Mouse (Mus musculus) limb, embryonic 15.5 days (tissue): ENCODE results near the gene Gp1ba. TPM values are rescaled to one million over a fixed set of nuclear protein-coding genes. Genes with fewer than 3 reads are reported as not detected.
A peak's percentile ranks its signal among the peaks of the same experiment; 100 is the strongest.

Experiments
- ATAC-seq: fragments of 200-750 bp; cut with Nextera tagmentation; 2 replicates; pipeline ENCODE4 v1.8.0; 2017; ENCODE audit warnings: low read depth, moderate TSS enrichment; ENCODE audit not compliant: insufficient number of reproducible peaks, low FRiP score, low TSS enrichment
- H3K27ac ChIP-seq: fragments of 300-500 bp; sonication (generic); 2 replicates; pipeline ENCODE4 v1.5.1; 2015; ENCODE audit warnings: moderate library complexity, mild to moderate bottlenecking, inconsistent platforms
- H3K27me3 ChIP-seq: fragments of 300-500 bp; sonication (generic); 2 replicates; pipeline ENCODE4 v1.6.1; 2015; ENCODE audit warnings: inconsistent platforms
- H3K36me3 ChIP-seq: fragments of 300-500 bp; sonication (generic); 2 replicates; pipeline ENCODE4 v1.6.1; 2015; ENCODE audit warnings: inconsistent platforms
- H3K4me1 ChIP-seq: fragments of 300-500 bp; sonication (generic); 2 replicates; pipeline ENCODE4 v1.6.1; 2015; ENCODE audit warnings: inconsistent platforms
- H3K4me2 ChIP-seq: fragments of 300-500 bp; sonication (generic); 2 replicates; pipeline ENCODE4 v1.6.1; 2015; ENCODE audit warnings: mild to moderate bottlenecking, inconsistent platforms
- H3K4me3 ChIP-seq: fragments of 300-500 bp; sonication (generic); 2 replicates; pipeline ENCODE4 v1.5.1; 2015; ENCODE audit warnings: mild to moderate bottlenecking, inconsistent platforms
- H3K9ac ChIP-seq: fragments of 300-500 bp; sonication (generic); 2 replicates; pipeline ENCODE4 v1.6.1; 2015; ENCODE audit warnings: inconsistent platforms
- H3K9me3 ChIP-seq: fragments of 300-500 bp; sonication (generic); 2 replicates; pipeline ENCODE4 v1.6.1; 2016; ENCODE audit warnings: inconsistent platforms
- WGBS: fragments of 180-500 bp; shearing (Covaris S2); methylation state at CpG from one replicate; pipeline ENCODE4 v1.1.7; 2015; 5-methylcytosine and 5-hydroxymethylcytosine counted together
- polyA plus RNA-seq: library from polyadenylated mRNA; unstranded; fragments of >200 nt; fragmentation: Nextera tagmentation; extraction: Ambion mirVana; gene quantifications from 2 replicates; pipeline ENCODE4 v1.2.1, GENCODE M21; 2015

Gp1ba gene
- polyA plus RNA-seq, 1 experiment from 2014 or later = 0.26 TPM

DNA sequence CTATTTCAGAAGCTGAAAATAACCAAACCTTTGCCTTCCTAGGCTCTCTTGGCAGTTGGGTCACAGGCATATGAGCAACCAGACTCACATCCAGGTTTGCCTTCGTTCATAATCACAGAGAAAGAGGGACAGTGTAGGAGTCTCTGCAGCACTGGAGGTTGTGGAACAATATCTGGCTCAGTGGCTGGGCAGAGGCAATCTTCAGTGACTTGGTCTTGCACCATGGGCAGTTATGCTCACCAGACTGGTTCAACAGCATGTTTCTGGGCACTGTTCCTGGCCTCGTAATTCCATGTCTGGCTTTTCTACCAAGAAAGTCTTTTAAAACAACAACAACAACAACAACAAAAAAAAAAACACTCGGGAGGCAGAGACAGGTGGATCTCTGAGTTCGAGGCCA lies 3.3 kb upstream of the Gp1ba start:
- H3K27ac ChIP-seq = no peak overlapping the region
- no peak overlapping the region for H3K4me3 ChIP-seq
- 78% methylated on average over 4 of the region's 4 CpGs for WGBS
- no peak overlapping the region for H3K9ac ChIP-seq
- no peaks in the 10 kb centered on the region for H3K9me3 ChIP-seq
- no peaks in the 10 kb centered on the region for H3K27me3 ChIP-seq
- H3K4me1 ChIP-seq = no peaks in the 10 kb centered on the region
- no peaks in the 10 kb centered on the region for H3K36me3 ChIP-seq
- no peak overlapping the region for H3K4me2 ChIP-seq
- ATAC-seq = no peak

DNA sequence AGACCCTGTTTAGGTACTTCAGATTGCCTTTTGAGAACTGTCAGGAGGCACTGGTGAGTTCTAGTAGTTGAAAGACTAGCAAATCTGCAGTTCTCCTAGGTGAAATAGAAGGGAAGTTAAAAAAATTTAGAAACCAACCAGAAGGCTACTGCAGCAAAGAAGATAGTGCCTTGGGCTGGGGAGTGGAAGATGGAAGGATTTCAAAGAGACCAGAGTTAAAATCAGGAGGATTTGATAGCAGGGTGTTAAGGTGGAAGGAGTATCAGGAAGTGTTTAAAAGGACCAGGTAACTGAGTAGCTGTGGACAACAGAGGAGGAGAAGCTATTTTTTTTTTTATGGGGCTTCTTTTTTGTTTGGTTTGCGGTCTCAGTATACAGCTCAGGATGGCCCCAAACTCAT lies 1.2 kb upstream of the Gp1ba start:
- WGBS = 96% methylated on average over 1 of the region's 1 CpGs
- Histone ChIP-seq H3K36me3 (peaks cover under 1% of the 10 kb centered on the region; the same call in 1 of the 2 replicates), H3K4me1 (no peaks in the 10 kb centered on the region), H3K9ac (no peak overlapping the region), H3K27ac (no peak overlapping the region), H3K4me2 (no peak overlapping the region), H3K27me3 (no peaks in the 10 kb centered on the region), H3K4me3 (no peak overlapping the region), H3K9me3 (no peaks in the 10 kb centered on the region)
- no peak for ATAC-seq

DNA sequence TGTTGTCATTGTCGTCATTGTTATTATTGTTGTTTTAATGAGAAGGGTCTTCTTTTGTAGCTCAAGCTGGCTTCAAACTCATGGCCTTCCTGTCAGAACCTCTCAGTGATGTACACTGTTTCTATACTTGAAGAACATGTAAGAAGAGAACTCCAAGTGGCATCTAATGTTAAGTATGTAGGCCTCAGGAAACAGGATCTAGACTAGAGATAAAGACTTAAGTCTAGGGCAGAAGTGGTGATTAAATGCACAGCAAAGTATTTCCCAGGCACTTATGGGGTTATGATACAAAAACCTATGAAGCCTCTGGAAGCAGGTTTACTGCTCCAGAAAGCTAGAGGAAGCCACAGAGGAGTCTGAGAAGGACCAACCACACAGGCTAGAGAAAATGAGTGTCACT lies 629 bp upstream of the Gp1ba start:
- no peak overlapping the region for H3K27ac ChIP-seq
- 84% methylated on average over 1 of the region's 1 CpGs for WGBS
- no peak for ATAC-seq
- H3K9me3 ChIP-seq = no peaks in the 10 kb centered on the region
- H3K36me3 ChIP-seq = peaks cover 6% of the 10 kb centered on the region
- H3K27me3 ChIP-seq = no peaks in the 10 kb centered on the region
- no peak overlapping the region for H3K4me3 ChIP-seq
- no peak overlapping the region for H3K9ac ChIP-seq
- no peak overlapping the region for H3K4me2 ChIP-seq
- no peaks in the 10 kb centered on the region for H3K4me1 ChIP-seq

DNA sequence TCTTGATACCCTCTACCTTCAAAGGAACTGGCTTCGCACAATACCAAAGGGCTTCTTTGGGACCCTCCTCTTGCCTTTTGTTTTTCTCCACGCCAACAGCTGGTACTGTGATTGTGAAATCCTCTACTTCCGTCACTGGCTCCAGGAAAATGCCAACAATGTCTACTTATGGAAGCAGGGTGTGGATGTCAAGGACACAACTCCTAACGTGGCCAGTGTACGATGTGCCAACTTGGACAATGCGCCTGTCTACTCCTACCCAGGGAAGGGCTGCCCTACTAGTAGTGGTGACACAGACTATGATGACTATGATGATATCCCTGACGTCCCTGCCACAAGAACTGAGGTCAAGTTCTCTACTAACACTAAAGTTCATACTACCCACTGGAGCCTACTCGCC lies 1.1 kb downstream of the Gp1ba start:
- no peak overlapping the region for H3K4me2 ChIP-seq
- H3K27me3 ChIP-seq = no peaks in the 10 kb centered on the region
- no peak overlapping the region for H3K27ac ChIP-seq
- 82% methylated on average over 8 of the region's 8 CpGs for WGBS
- H3K4me3 ChIP-seq = no peak overlapping the region
- H3K9ac ChIP-seq = no peak overlapping the region
- H3K36me3 ChIP-seq = peaks cover 23% of the 10 kb centered on the region
- H3K4me1 ChIP-seq = no peaks in the 10 kb centered on the region
- no peak for ATAC-seq
- H3K9me3 ChIP-seq = no peaks in the 10 kb centered on the region

DNA sequence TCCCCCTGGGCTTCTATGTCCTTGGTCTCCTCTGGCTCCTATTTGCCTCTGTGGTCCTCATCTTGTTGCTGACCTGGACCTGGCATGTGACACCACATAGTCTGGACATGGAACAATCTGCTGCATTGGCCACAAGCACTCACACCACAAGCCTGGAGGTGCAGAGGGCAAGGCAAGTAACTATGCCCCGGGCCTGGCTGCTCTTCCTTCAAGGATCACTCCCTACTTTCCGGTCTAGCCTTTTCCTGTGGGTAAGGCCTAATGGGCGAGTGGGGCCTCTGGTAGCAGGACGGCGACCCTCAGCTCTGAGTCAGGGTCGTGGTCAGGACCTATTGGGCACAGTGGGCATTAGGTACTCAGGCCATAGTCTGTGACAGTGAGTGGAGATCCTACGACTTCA lies 2.3 kb downstream of the Gp1ba start:
- H3K36me3 ChIP-seq = peaks cover 32% of the 10 kb centered on the region

DNA sequence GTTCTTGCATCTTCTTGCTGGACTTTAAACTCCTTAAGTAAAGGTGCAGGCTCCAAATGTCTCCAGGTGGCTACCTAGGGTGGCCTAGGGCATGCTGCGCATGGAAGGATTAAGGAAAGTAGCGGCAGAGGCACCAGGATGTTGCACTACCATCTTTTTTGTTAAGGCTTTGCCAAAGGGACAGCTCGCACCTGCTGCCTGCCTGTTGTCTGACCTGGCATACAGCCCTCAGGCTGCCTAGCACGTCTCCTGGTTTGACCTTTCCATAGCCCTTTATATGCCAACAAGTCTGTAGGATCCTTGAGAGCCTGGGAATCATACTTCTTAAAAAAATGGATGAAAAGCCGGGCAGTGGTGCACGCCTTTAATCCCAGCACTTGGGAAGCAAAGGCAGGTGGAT lies 4.1 kb downstream of the Gp1ba start:
- H3K4me2 ChIP-seq = no peak overlapping the region
- no peak overlapping the region for H3K9ac ChIP-seq
- H3K9me3 ChIP-seq = no peaks in the 10 kb centered on the region
- no peak overlapping the region for H3K4me3 ChIP-seq
- no peaks in the 10 kb centered on the region for H3K27me3 ChIP-seq
- ATAC-seq = no peak
- peaks cover 32% of the 10 kb centered on the region for H3K36me3 ChIP-seq
- 93% methylated on average over 6 of the region's 6 CpGs for WGBS
- H3K27ac ChIP-seq = no peak overlapping the region
- H3K4me1 ChIP-seq = peaks cover 18% of the 10 kb centered on the region

More for the DNA sequence above, 2.3 kb downstream of the Gp1ba start:
- 71% methylated on average over 7 of the region's 7 CpGs for WGBS
- H3K9me3 ChIP-seq = no peaks in the 10 kb centered on the region
- peaks cover 11% of the 10 kb centered on the region for H3K4me1 ChIP-seq
- no peak overlapping the region for H3K27ac ChIP-seq
- no peak overlapping the region for H3K4me2 ChIP-seq
- ATAC-seq = no peak
- H3K27me3 ChIP-seq = no peaks in the 10 kb centered on the region
- H3K4me3 ChIP-seq = no peak overlapping the region
- H3K9ac ChIP-seq = no peak overlapping the region

DNA sequence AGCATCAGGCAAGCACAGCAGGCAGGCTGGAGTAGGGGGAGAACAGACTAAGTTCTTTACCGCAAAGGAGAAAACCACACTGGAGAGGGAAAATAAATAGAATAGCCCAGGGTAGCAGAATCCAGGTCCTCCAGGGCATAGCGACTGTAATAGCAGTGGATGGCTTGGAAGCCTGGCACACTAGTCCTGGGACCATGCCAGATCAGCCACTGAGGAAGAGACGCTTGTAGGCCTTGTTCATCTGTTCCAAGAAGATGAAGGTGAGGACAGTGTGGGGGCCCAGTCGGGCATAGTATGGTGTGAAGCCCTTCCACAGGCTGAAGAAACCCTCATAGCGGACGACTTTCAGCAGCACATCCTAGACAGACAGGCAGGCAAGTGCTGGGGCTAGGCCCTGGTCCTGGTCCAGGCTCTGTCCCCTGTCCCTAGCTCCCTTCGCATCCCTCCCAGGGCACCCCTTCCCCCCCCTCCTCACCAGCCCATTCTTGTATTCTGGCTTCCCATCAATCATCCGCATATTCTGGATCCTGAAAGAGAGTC lies 5.7 kb downstream of the Gp1ba start:
- Histone ChIP-seq H3K9ac (no peak overlapping the region), H3K4me1 (peaks cover 34% of the 10 kb centered on the region), H3K27ac (no peak overlapping the region), H3K36me3 (peaks cover 46% of the 10 kb centered on the region), H3K9me3 (no peaks in the 10 kb centered on the region), H3K4me2 (no peak overlapping the region), H3K4me3 (no peak overlapping the region), H3K27me3 (no peaks in the 10 kb centered on the region)
- WGBS = 94% methylated on average over 8 of the region's 8 CpGs
- ATAC-seq = no peak

DNA sequence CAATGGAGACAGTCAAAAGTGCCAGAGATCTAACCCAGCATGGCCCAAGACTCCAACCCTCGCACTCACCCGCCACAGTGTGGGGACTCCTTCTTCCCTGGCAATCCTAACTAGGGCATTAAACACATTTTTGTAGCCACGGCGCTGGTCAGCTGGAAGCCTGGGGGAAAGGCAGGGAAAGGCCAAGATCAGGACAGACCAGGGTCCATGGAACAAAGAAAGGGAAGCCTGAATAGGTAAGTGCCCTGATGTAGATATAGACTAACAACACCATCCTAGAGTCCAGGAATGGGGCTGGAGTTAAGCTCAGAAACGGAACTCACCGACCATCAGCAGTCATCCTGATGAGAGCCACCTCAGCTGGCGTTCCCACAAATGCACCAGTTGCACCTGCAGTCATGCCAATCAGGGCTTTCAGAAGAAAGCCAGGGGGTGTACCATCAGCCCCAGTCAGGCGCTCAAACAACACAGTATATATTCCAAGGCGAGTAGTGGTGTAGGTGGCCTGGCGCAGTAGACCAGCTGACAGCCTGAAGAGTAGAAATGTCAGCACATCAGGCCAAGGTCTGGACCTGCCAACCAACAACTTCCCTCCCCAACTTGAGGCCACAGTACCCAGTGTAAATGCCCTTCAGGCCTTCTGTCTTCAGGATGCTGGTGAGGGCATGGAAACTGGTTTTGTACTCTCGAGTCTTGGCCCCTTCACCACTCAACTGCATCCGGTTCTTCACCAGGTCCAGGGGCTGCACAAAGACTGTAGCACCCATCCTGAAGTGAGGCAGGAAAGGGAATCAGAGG lies 6.7 kb downstream of the Gp1ba start:
- peak overlapping the region; percentile 75 for H3K4me3 ChIP-seq
- no peaks in the 10 kb centered on the region for H3K9me3 ChIP-seq
- ATAC-seq = no peak
- H3K9ac ChIP-seq = peak overlapping the region; percentile 91
- H3K4me2 ChIP-seq = peak overlapping the region; percentile 74
- H3K27me3 ChIP-seq = no peaks in the 10 kb centered on the region
- WGBS = 85% methylated on average over 12 of the region's 12 CpGs
- H3K36me3 ChIP-seq = peaks cover 56% of the 10 kb centered on the region
- peaks cover 40% of the 10 kb centered on the region for H3K4me1 ChIP-seq
- no peak overlapping the region for H3K27ac ChIP-seq

DNA sequence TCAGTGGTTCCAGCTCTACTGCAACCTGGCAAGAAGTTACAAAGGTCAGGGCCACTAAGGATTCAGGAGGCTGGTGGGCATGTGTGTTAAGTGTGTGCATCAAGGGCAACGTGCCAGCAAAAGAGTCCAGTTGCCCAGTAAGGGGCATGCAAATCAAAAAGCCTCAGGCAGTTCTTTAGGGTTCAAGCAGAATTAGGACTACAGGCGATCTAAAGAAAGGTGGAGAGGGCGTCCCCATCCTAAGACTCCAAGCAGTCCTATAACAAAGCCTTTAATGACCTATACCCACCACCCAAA lies 7.3 kb downstream of the Gp1ba start:
- ATAC-seq = no peak
- peak overlapping the region; percentile 74 for H3K4me2 ChIP-seq
- no peaks in the 10 kb centered on the region for H3K27me3 ChIP-seq
- H3K9ac ChIP-seq = peak overlapping the region; percentile 91
- peaks cover 45% of the 10 kb centered on the region for H3K4me1 ChIP-seq
- peaks cover 61% of the 10 kb centered on the region for H3K36me3 ChIP-seq
- H3K4me3 ChIP-seq = peak overlapping the region; percentile 75
- no peaks in the 10 kb centered on the region for H3K9me3 ChIP-seq
- WGBS = 19% methylated on average over 3 of the region's 3 CpGs
- H3K27ac ChIP-seq = peak overlapping the region; percentile 93

DNA sequence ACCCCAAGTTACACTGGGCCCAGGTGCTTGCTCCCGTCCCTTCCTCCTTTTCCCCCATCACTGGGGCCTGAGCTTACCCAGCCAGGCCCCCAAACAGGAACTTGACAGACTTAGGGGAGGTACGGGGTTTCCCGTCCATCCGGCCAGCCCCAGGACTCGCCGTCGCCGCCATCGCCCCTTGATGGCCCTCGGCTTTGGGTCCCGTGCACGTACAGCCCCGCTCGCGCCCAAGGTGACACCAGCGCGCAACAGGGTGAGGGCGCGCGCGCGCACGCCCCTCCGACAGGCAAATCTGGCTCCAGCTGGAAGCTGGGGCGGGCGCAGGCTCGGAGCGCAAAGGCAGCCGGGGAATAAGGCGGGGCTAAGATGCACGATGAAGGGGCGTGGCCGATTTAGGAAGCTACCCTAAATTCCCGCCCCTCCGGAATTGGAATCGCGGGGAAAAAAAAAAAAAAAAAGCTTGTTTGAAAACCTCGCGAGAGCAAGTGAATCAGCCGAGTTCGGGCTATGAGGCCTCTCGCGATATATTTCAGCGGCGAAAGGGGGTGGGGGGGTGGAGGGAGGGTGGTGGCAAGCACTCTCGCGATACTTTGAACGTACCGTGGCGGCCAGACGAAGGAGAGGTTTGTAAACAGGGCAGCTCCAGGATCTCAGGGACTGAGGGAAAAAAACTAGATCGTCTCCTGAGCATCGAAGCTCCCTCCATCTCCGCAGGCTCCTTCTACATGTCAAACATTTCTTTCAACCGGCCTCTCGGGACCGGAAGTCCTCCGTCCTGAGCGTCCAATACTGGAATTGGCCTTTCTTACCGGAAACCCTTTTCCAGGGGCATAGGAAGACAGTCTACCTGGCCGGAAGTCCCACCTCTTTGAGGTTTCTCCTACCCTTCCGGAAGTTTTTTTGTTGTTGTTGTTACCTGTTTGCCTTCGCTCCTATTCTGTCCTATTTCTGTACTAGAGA lies 8.0 kb downstream of the Gp1ba start, which contains the start of the genes Rnf167 and Slc25a11:
Gene Rnf167 (plus strand): TSS at position 545 of the 960 bp plus-strand sequence.
Gene Slc25a11 (minus strand): TSS at position 789 of the 960 bp plus-strand sequence.
- peak within 1 kb of the TSS; percentile 98 for H3K27ac ChIP-seq
- peak within 1 kb of the TSS; percentile 75 for H3K4me3 ChIP-seq
- under 1% methylated on average over 63 of the region's 63 CpGs for WGBS
- no peaks in the 10 kb centered on the region for H3K9me3 ChIP-seq
- H3K4me2 ChIP-seq = peak within 1 kb of the TSS; percentile 95
- peaks cover 67% of the 10 kb centered on the region for H3K36me3 ChIP-seq
- peak; percentile 88 for ATAC-seq
- no peaks in the 10 kb centered on the region for H3K27me3 ChIP-seq
- peaks cover 52% of the 10 kb centered on the region for H3K4me1 ChIP-seq
- H3K9ac ChIP-seq = peak within 1 kb of the TSS; percentile 91

DNA sequence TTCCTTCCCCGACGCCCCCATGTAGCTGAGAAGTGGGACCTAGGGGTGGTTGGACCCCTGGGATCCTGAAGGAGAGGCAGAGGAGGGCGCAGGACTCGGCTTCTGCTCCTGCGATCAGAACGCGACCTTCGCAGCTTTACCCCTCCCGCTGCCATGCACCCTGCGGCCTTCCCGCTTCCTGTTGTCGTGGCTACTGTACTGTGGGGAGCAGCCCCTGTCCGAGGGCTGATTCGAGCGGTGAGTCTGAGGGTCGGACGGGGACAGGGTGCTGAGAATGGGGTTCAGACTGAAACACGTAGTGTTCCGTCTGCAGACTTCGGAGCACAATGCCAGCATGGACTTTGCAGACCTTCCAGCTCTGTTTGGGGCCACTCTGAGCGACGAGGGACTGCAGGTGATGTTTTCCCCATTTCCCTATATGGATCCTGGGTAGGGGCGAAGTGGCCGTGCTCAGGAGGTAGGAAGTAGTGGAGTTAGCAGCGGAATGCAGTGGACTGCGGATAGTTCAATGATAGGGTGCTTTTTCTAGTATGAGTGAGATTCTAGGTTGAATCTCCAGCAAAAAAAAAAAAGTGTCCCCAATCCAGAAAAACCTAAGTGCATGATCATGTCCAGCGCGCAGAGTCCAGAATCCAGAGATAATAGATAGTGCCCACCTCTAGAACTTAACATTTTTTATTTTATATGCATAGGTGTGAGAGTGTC lies 8.9 kb downstream of the Gp1ba start:
- H3K27ac ChIP-seq = peak overlapping the region; percentile 98
- peak overlapping the region; percentile 95 for H3K4me2 ChIP-seq
- ATAC-seq = no peak
- H3K9me3 ChIP-seq = no peaks in the 10 kb centered on the region
- 3% methylated on average over 28 of the region's 28 CpGs for WGBS
- H3K4me3 ChIP-seq = peak overlapping the region; percentile 75
- H3K27me3 ChIP-seq = no peaks in the 10 kb centered on the region
- peaks cover 61% of the 10 kb centered on the region for H3K4me1 ChIP-seq
- H3K9ac ChIP-seq = peak overlapping the region; percentile 85
- H3K36me3 ChIP-seq = peaks cover 74% of the 10 kb centered on the region
